Mouse (Mus musculus): Measurements from ENCODE around the gene Kcnv2. TPM values are rescaled to one million over a fixed set of nuclear protein-coding genes. Genes with fewer than 3 reads are reported as not detected.

The Kcnv2 gene
- total RNA-seq, 2 experiments from 2014 or later: 0.18 to 0.30 TPM

DNA sequence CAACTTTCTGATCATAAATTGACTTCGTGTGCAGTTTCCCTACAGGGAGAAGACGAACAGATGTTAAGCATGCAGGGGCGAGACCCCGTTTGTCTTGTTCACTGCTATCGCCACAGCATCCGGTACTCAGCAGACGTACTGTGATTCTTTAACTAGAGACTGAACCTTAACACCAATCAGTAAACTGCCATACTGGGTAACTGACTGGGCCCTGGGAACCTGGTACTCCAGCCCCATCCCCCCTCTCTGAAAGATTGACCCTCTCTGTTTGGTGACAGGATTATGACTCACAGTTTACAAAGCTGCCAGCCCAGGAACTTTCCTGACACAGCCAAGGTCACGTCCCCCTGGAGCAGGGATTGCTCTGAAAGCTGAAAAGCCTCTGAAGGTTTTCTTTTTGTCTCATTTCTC, 42.1 kb downstream of the Kcnv2 start:
- no peak for DNase-seq (ENCODE audit: low spot score in 2 of 2)

DNA sequence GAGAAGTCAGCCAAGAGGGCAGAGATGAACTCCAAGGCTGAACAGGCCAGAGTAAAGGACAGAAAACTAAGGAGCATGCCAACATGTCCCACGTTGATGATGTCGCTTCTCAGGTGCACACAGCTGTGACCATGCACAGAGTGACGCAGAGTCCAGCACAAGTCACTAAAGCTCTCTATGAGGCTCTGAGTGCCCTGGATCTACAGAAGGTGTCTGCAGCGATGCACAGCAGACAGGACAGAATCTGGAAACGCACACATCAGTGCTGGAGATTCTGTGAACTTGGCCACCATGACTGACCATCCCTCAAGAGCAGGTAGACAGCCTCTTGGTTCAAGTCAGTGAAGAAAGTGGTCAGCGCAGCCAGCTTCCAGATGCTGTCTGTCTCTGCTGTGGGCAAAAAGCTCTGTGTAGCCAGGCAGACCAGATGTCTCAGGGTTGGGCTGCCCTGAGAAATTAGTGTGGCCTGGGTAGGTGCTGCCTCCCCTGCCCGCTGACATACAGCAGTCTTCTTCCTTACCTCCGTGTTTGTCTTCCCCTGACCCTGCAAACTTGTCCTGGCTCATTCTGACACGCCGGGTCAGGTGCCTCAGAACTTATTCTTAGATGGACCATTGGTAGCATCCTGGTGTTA, 43.8 kb downstream of the Kcnv2 start:
- DNase-seq (ENCODE audit: low spot score in 2 of 2): no peak

DNA sequence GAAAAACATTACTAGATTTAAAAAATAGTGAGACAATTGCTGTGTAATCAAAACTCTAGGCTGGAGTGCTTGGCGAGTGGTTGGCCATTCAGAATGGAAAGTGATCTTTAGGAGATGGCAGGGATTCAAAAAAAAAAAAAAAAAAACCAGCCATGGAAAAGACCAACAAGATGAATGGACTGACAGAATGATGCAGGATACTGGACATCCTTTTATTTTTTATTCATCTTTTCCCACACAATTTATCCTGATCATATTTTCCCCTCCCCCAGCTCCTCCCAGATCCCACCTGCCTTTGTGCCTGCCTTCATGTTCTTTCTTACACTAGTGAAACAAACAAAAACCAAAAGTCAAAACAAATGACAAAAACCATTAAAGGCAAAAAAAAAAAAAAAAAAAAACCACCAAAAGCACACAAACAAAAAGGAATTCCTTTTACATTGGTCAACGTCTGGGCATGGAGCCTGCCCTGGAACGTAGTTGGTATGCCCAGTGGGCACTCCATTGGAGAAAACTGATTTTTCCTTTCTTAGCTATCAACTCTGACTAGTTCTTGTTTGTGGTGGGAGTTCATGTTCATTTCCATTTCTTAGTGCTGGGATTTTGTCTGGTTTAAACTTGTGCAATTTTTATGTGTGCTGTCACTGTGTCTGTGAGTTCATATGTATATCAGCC, 47.2 kb downstream of the Kcnv2 start:
- DNase-seq (ENCODE audit: low spot score in 2 of 2): no peak

DNA sequence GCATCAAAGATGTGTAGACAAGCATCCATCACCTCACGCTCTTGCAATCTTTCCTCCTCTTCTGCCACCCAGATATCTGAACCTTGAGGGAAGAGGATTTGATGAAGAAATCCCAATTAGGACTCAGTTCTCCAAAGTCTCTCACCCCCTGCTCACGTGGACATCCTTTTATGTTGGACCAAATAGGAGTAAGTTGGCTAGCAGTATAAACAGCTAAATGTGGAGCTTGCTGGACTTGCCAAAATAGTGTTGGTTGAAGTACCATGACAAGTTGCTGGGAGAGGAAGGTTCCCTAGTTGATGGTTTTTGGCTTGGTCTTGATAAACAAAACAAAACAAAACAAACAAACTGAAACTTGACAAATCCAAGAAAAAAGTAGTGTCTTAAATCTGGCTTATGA, 47.8 kb downstream of the Kcnv2 start:
- DNase-seq (ENCODE audit: low spot score in 2 of 2): no peak

DNA sequence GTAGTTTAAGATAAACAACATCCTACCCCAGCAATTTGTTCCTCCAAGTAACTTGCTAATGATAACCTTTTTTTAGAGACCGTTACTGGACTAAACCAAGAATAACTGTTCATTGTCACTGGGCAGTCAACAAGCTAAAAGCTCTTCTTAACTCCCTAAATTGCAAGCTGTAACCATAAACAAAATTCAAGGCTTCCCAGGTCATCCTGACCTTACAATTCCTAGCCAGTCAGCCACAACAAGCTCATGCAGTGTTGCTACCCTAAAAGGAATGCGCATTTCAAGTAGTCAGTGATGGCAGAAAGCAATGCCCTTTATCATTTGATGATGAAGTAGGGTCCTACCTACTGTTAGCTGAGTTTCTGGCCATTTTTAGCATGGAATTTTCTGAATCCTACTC, 48.4 kb downstream of the Kcnv2 start:
- DNase-seq (ENCODE audit: low spot score in 2 of 2): no peak

DNA sequence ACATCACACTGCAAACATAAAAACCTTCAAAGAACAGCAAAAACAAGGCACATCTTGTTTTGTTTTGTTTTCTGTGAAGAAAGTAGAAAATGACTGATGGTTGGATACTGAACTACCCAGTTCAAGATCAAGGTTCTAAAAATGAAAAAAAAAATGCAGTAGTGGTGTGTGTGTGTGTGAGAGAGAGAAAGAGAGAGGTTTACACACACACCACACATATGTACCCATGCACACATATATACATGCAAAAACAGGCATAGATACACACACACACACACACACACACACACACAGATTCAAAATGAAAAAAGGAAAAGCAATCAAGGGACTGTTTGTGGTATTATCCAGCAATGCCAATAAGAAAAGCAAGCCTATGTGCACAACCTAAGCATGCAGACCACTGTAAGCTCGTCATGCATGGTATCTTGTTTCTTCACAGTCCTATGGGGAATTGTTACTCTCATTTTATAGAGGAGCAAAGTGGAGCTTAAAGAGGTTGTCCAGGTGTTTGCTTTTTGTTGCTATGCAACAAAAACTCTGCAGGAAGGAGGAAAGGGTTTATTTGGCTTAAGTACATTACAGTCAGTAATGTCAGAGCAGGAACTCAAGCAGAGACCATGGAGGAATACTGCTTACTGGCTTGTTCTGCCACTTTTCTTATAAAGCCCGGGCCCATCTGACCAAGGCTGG, 57.5 kb downstream of the Kcnv2 start:
- no peak for DNase-seq (ENCODE audit: low spot score in 2 of 2)

DNA sequence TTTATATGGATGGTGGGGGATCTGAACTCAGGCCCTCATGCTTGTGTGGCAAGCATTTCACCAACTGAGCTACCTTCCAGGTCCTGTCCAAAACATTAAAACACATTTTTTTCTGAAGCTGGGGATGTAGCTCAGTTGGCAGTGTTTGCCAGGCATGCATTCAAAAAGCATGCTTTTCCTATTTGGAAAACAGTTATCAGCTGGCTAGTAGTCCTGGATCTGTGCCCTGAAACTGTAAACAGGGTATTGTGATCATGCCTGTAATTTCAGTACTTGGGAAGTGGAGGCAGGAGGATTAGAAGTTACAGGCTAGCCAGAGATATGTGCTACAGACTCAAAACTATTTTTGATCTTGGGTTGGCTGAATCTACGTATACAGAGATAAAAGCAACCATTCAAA, 59.7 kb downstream of the Kcnv2 start:
- DNase-seq (ENCODE audit: low spot score in 2 of 2): no peak

DNA sequence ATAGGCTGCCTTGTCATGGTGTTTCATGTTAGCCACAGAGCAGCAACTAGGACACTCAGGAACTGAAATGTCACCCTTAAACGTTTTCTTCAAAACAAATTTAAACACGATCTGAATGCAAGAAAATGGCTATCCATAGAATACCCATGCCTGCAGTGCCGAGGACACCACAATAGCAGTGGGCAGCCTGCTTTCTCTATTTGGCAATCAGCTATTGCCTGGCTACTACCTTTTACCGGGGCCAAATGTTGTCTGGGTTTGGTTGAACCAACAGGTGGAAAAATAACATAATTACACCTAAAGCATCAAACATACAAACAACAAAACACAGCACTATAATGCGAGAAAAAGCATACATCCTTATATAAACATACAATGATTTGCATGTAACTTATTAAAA, 60.9 kb downstream of the Kcnv2 start:
- DNase-seq (ENCODE audit: low spot score in 2 of 2): no peak

DNA sequence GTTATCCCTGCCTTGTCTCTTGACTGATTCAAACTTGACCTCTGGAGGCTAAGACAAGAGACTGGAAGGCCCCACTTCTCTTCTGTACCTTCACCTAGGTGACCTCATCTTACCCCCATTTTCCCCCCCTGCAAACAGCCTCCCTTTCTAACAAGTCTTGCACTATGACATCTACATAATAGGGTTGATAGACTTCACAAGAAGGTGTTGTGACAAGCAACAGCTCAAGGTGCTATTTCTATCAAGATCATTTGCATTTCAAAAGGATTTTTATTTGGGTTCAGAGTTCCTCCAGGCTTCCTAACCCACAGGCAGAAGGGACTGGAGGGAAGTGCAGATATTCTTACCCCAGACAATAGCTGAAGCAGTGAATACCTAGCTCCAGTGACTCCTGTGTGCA, 62.9 kb downstream of the Kcnv2 start:
- no peak for DNase-seq (ENCODE audit: low spot score in 2 of 2)

Other genes with a start within 250 kb of the Kcnv2 start
- gene Vldlr, start 106.1 kb upstream of the Kcnv2 start, total RNA-seq (2021): 10 to 100 TPM; 54.2 to 56.9 TPM
- gene Pum3, start 107.2 kb downstream of the Kcnv2 start, total RNA-seq (2021): 10 to 100 TPM; 82.1 to 96.2 TPM